Mouse (Mus musculus) lung, embryonic 15.5 days (tissue): ENCODE results near the gene Slc22a16. TPM values are rescaled to one million over a fixed set of nuclear protein-coding genes. Genes with fewer than 3 reads are reported as not detected.

Source experiments
- ATAC-seq: fragments of 200-750 bp; cut with Nextera tagmentation; 2 replicates; pipeline ENCODE4 v1.8.0; 2017; ENCODE audit warnings: moderate number of reproducible peaks, borderline replicate concordance; ENCODE audit not compliant: low FRiP score, low TSS enrichment; ENCODE audit errors: extremely low read depth
- H3K27ac ChIP-seq: fragments of 300-500 bp; sonication (generic); 2 replicates; pipeline ENCODE4 v1.5.1; 2015; ENCODE audit warnings: moderate library complexity, mild to moderate bottlenecking, inconsistent platforms
- H3K27me3 ChIP-seq: fragments of 300-500 bp; sonication (generic); 2 replicates; pipeline ENCODE4 v1.6.1; 2015; ENCODE audit warnings: inconsistent platforms
- H3K36me3 ChIP-seq: fragments of 300-500 bp; sonication (generic); 2 replicates; pipeline ENCODE4 v1.6.1; 2015; ENCODE audit warnings: inconsistent platforms
- H3K4me1 ChIP-seq: fragments of 300-500 bp; sonication (generic); 2 replicates; pipeline ENCODE4 v1.6.1; 2015; ENCODE audit warnings: inconsistent platforms
- H3K4me2 ChIP-seq: fragments of 300-500 bp; sonication (generic); 2 replicates; pipeline ENCODE4 v1.6.1; 2015; ENCODE audit warnings: inconsistent platforms, mild to moderate bottlenecking, moderate library complexity
- H3K4me3 ChIP-seq: fragments of 300-500 bp; sonication (generic); 2 replicates; pipeline ENCODE4 v1.5.1; 2015; ENCODE audit warnings: mild to moderate bottlenecking, inconsistent platforms
- H3K9ac ChIP-seq: fragments of 300-500 bp; sonication (generic); 2 replicates; pipeline ENCODE4 v1.6.1; 2015; ENCODE audit warnings: inconsistent platforms
- H3K9me3 ChIP-seq: fragments of 300-500 bp; sonication (generic); 2 replicates; pipeline ENCODE4 v1.6.1; 2016; ENCODE audit warnings: inconsistent platforms
- WGBS: fragments of 180-500 bp; shearing (Covaris S2); methylation state at CpG from one replicate; pipeline ENCODE4 v1.1.7; 2015; 5-methylcytosine and 5-hydroxymethylcytosine counted together
- polyA plus RNA-seq: library from polyadenylated mRNA; unstranded; fragments of >200 nt; fragmentation: Nextera tagmentation; extraction: Ambion mirVana; gene quantifications from 2 replicates; pipeline ENCODE4 v1.2.1, GENCODE M21; 2015

Gene Slc22a16
- polyA plus RNA-seq, 1 experiment from 2014 or later = not detected

- no peak overlapping the region for H3K4me3 ChIP-seq
- H3K9ac ChIP-seq = no peak overlapping the region
- no peaks in the 10 kb centered on the region for H3K9me3 ChIP-seq
- no peaks in the 10 kb centered on the region for H3K27me3 ChIP-seq
- ATAC-seq = no peak
- no peak overlapping the region for H3K4me2 ChIP-seq
- H3K36me3 ChIP-seq = no peaks in the 10 kb centered on the region
- H3K4me1 ChIP-seq = no peaks in the 10 kb centered on the region; the same call in 1 of the 2 replicates
- 77% methylated on average over 5 of the region's 5 CpGs for WGBS
- H3K27ac ChIP-seq = no peak overlapping the region
These were observed 73.0 kb downstream of the Slc22a16 start for GRCm38 (mm10) chr10:40643126-40643525.

- peak; percentile 67; the same call in 1 of the 2 replicates for ATAC-seq
- WGBS = 24% methylated on average over 9 of the region's 9 CpGs
These were observed 74.3 kb downstream of the Slc22a16 start for GRCm38 (mm10) chr10:40644456-40644855.

GRCm38 (mm10) chr10:40645346-40645745 lies 75.2 kb downstream of the Slc22a16 start:
- no peaks in the 10 kb centered on the region for H3K9me3 ChIP-seq
- no peaks in the 10 kb centered on the region for H3K4me1 ChIP-seq
- 79% methylated on average over 1 of the region's 1 CpGs for WGBS
- no peaks in the 10 kb centered on the region for H3K36me3 ChIP-seq
- no peak overlapping the region for H3K4me2 ChIP-seq
- H3K9ac ChIP-seq = no peak overlapping the region
- H3K27me3 ChIP-seq = no peaks in the 10 kb centered on the region
- no peak for ATAC-seq
- no peak overlapping the region for H3K27ac ChIP-seq
- H3K4me3 ChIP-seq = no peak overlapping the region

More at GRCm38 (mm10) chr10:40644456-40644855, 74.3 kb downstream of the Slc22a16 start:
- Histone ChIP-seq H3K4me3 (no peak overlapping the region), H3K27me3 (no peaks in the 10 kb centered on the region), H3K36me3 (no peaks in the 10 kb centered on the region), H3K9ac (no peak overlapping the region), H3K4me2 (no peak overlapping the region), H3K9me3 (no peaks in the 10 kb centered on the region), H3K4me1 (no peaks in the 10 kb centered on the region), H3K27ac (no peak overlapping the region)

- Histone ChIP-seq H3K27ac (no peak overlapping the region), H3K9me3 (no peaks in the 10 kb centered on the region), H3K4me1 (peaks cover 7% of the 10 kb centered on the region; the same call in 1 of the 2 replicates), H3K9ac (no peak overlapping the region), H3K36me3 (no peaks in the 10 kb centered on the region), H3K4me2 (no peak overlapping the region), H3K4me3 (no peak overlapping the region), H3K27me3 (no peaks in the 10 kb centered on the region)
- WGBS = 76% methylated on average over 12 of the region's 12 CpGs
- ATAC-seq = no peak
These were observed 78.6 kb downstream of the Slc22a16 start for GRCm38 (mm10) chr10:40648776-40649175.

- Histone ChIP-seq H3K4me3 (no peak overlapping the region), H3K27ac (no peak overlapping the region), H3K36me3 (no peaks in the 10 kb centered on the region), H3K4me1 (peaks cover 7% of the 10 kb centered on the region; the same call in 1 of the 2 replicates), H3K4me2 (no peak overlapping the region), H3K27me3 (no peaks in the 10 kb centered on the region), H3K9ac (no peak overlapping the region), H3K9me3 (no peaks in the 10 kb centered on the region)
- 28% methylated on average over 4 of the region's 4 CpGs for WGBS
- ATAC-seq = no peak
These were observed 79.5 kb downstream of the Slc22a16 start for GRCm38 (mm10) chr10:40649634-40650033.

GRCm38 (mm10) chr10:40651676-40652075 lies 81.5 kb downstream of the Slc22a16 start:
- Histone ChIP-seq H3K27ac (no peak overlapping the region), H3K4me1 (peaks cover 7% of the 10 kb centered on the region; the same call in 1 of the 2 replicates), H3K9ac (no peak overlapping the region; the same call in 1 of the 2 replicates), H3K36me3 (no peaks in the 10 kb centered on the region), H3K27me3 (no peaks in the 10 kb centered on the region), H3K4me3 (no peak overlapping the region), H3K9me3 (no peaks in the 10 kb centered on the region), H3K4me2 (no peak overlapping the region)
- WGBS = 32% methylated on average over 2 of the region's 2 CpGs
- no peak for ATAC-seq

Other genes with a start within 250 kb of the Slc22a16 start
- gene Cdk19, start 230.8 kb upstream of the Slc22a16 start, polyA plus RNA-seq = 9.5 and 10.6 TPM in 2 replicates
- 2.8 and 3.3 TPM in 2 replicates for gene Ddo, start 59.7 kb downstream of the Slc22a16 start, polyA plus RNA-seq
- 3.9 and 4.3 TPM in 2 replicates for gene Mettl24, start 112.9 kb downstream of the Slc22a16 start, polyA plus RNA-seq